Mouse (Mus musculus): ENCODE measurements at regions not wholly inside any gene's neighbourhood (a gene's known extent, or its start where the extent isn't known, plus 50 kb on each side); places are given as distances from the start of the nearest gene placed in this dataset.
"Not testable (repeated sequence)": the region's sequence is repeated elsewhere in the genome, so short reads cannot be mapped to it uniquely, and the experiment has no call there.

DNA sequence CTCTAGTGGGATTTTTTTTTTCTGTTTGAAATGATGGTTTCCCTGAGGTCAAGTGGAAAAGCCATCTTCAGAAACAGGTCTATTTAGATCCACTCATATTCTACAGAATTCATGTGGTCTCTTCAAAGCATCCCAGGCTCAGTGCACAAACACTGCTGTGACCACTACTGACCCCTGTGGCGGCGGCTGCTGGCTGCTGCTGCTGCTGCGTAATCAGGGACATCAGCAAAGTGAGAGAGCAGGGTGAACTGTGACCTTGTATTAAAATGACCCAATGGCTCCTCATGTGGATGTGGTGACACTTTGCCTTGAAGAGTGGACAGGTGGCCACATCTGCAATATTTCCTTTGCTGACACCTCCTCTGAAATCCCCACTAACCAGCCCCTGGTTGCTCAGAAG is 169.1 kb upstream of the Rapgef5 start:
- peaks cover 17% of the 10 kb centered on the region for H3K4me1 ChIP-seq (ENCODE audit: control insufficient read depth, insufficient read depth, low read length)
- H3K4me3 ChIP-seq (ENCODE audit: insufficient read depth, low read depth, low read length) = no peak overlapping the region
- H3K27ac ChIP-seq (ENCODE audit: insufficient read depth, low read depth, low read length) = no peak overlapping the region
- WGBS = 93% methylated on average over 3 of the region's 3 CpGs
- no peak for TF ChIP-seq CTCF (IDR thresholded peaks at IDR 0.05; ENCODE audit: insufficient read depth, low read depth, low read length)

DNA sequence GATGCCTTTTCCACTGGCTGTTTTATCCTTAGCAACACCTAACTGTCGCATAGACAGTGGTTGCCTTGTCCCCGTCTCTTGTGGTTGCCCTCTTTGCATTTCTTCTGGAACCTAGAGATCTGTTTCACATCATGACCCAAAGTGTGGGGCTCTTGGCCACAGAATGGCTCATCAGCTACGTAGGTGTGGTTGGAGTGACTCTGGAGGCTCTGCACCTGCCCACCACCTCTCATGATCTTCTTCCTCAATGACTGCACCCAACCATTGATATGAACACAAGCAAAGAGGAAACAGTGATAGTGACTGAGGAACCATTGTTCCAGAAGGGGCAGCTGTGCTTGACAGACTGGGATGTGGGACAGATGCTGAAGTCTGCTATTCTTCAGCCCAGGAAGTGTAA is 167.8 kb upstream of the Rapgef5 start:
- TF ChIP-seq CTCF (IDR thresholded peaks at IDR 0.05; ENCODE audit: insufficient read depth, low read depth, low read length) (no peak), POLR2A (IDR thresholded peaks at IDR 0.05; ENCODE audit: insufficient read depth, low read depth, low read length) (no peak)
- WGBS = 98% methylated on average over 3 of the region's 3 CpGs
- H3K27ac ChIP-seq (ENCODE audit: insufficient read depth, low read depth, low read length) = no peak overlapping the region
- H3K4me3 ChIP-seq (ENCODE audit: insufficient read depth, low read depth, low read length) = no peak overlapping the region
- H3K4me1 ChIP-seq (ENCODE audit: control insufficient read depth, insufficient read depth, low read length) = peaks cover 17% of the 10 kb centered on the region

DNA sequence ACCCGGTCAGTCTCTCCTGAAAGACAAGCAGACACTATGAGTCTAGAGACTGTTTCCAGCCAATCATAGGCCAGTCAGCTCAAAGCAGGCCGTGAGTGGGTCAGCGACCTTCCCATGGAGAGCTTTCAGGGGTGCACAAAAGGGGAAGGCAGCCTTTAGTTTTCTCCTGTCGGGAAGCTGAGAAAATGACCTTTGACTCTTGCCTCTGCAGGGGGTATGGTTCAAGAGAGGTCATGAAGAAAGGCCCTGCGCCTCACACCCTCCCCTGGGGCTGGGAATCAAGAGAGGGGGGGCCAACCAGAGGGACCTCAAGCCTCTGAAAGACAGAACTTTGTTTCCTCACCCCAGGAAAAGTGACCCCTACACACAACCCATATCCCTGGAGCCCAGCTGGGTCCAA is 164.4 kb upstream of the Rapgef5 start:
- no peaks in the 10 kb centered on the region for H3K4me1 ChIP-seq (ENCODE audit: control insufficient read depth, insufficient read depth, low read length)
- TF ChIP-seq CTCF (IDR thresholded peaks at IDR 0.05; ENCODE audit: insufficient read depth, low read depth, low read length) = no peak
- no peak for TF ChIP-seq POLR2A (IDR thresholded peaks at IDR 0.05; ENCODE audit: insufficient read depth, low read depth, low read length)
- no peak overlapping the region for H3K27ac ChIP-seq (ENCODE audit: insufficient read depth, low read depth, low read length)
- H3K4me3 ChIP-seq (ENCODE audit: insufficient read depth, low read depth, low read length) = no peak overlapping the region
- 68% methylated on average over 5 of the region's 5 CpGs for WGBS

DNA sequence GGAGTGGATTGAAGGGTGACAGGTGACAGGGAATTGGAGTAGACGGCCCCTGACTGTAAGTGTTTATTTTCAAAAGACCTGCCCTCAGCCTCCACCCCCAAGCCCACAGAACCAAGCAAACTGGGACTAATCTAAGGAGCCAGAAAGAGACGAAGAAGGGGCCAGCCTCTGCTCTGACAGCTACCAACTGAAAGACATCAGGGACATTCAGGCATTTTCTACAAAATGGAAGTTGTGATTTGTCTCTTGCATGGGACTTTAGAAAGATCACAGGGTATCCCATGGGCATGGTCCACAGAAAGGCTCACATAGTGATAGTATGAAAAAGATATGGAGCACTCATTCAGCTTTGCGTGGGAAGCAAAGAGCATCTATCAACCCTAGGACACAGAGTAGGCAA is 163.8 kb upstream of the Rapgef5 start:
- no peak overlapping the region for H3K4me3 ChIP-seq (ENCODE audit: insufficient read depth, low read depth, low read length)
- WGBS = 82% methylated on average over 3 of the region's 3 CpGs
- TF ChIP-seq POLR2A (IDR thresholded peaks at IDR 0.05; ENCODE audit: insufficient read depth, low read depth, low read length) (no peak), CTCF (IDR thresholded peaks at IDR 0.05; ENCODE audit: insufficient read depth, low read depth, low read length) (no peak)
- H3K27ac ChIP-seq (ENCODE audit: insufficient read depth, low read depth, low read length) = no peak overlapping the region
- no peaks in the 10 kb centered on the region for H3K4me1 ChIP-seq (ENCODE audit: control insufficient read depth, insufficient read depth, low read length)

DNA sequence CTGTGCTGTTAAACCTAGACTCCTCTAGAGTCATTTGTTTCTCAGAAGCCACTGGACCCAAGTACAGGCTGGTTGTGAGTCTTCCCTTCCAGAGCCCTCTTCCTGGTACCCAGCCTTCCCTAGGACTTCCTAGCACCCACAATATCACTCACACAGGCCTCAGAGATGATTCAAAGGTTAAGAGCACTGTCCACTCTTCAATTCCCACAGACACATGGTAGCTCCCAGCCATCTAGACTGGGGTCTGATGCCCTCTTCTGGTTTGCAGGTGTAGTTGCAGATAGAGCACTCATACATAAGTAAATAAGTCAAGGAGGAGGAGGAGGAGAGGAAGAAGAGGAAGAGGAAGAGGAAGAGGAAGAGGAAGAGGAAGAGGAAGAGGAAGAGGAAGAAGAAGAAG is 163.3 kb upstream of the Rapgef5 start:
- H3K4me3 ChIP-seq (ENCODE audit: insufficient read depth, low read depth, low read length) = no peak overlapping the region
- H3K27ac ChIP-seq (ENCODE audit: insufficient read depth, low read depth, low read length) = no peak overlapping the region
- H3K4me1 ChIP-seq (ENCODE audit: control insufficient read depth, insufficient read depth, low read length) = no peaks in the 10 kb centered on the region
- no peak for TF ChIP-seq CTCF (IDR thresholded peaks at IDR 0.05; ENCODE audit: insufficient read depth, low read depth, low read length)
- TF ChIP-seq POLR2A (IDR thresholded peaks at IDR 0.05; ENCODE audit: insufficient read depth, low read depth, low read length) = no peak

DNA sequence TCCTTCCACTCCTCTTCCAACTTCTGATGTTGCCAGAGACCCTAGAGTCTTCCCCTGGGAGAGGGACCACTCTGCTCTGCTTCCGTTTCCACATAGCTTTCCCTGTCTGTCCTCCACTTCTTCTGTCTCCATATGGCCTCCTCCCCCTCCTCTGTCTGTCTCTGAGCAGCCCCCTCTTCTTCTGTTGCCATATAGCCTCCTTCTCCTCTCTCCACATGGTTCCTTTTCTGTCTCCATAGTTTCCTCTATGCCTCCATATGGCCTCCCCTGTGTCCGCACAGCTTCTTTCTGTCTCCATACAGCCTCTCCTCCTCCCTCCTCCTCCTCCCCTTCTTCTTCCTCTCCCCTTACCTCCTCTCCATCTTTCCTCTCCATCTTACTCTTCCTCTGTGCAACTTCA is 158.5 kb upstream of the Rapgef5 start:
- Histone ChIP-seq H3K27ac (ENCODE audit: insufficient read depth, low read depth, low read length) (no peak overlapping the region), H3K4me1 (ENCODE audit: control insufficient read depth, insufficient read depth, low read length) (no peaks in the 10 kb centered on the region), H3K4me3 (ENCODE audit: insufficient read depth, low read depth, low read length) (no peak overlapping the region)
- 93% methylated on average over 2 of the region's 2 CpGs for WGBS
- no peak for TF ChIP-seq CTCF (IDR thresholded peaks at IDR 0.05; ENCODE audit: insufficient read depth, low read depth, low read length)
- TF ChIP-seq POLR2A (IDR thresholded peaks at IDR 0.05; ENCODE audit: insufficient read depth, low read depth, low read length) = no peak

DNA sequence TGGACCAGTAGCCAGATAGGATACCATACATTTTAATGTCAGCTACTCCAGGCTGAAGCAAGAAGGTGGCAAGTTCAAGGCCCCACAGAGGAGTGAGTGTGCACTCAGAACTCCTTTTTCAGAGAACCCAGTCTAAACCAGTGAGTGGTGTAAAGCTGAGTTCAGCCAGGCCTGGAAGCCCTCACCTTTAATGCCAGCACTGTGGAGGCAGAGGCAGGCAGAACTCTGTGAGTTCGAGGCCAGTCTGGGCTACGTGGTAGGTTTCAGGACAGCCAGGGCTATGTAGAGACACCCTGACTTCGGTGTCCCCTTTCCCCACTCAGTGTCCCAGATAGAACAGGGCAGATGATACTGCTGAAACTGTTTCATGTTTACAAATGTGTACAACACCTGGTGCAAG is 157.4 kb upstream of the Rapgef5 start:
- TF ChIP-seq CTCF (IDR thresholded peaks at IDR 0.05; ENCODE audit: insufficient read depth, low read depth, low read length) (no peak), POLR2A (IDR thresholded peaks at IDR 0.05; ENCODE audit: insufficient read depth, low read depth, low read length) (no peak)
- Histone ChIP-seq H3K27ac (ENCODE audit: insufficient read depth, low read depth, low read length) (no peak overlapping the region), H3K4me1 (ENCODE audit: control insufficient read depth, insufficient read depth, low read length) (no peaks in the 10 kb centered on the region), H3K4me3 (ENCODE audit: insufficient read depth, low read depth, low read length) (no peak overlapping the region)
- 97% methylated on average over 3 of the region's 3 CpGs for WGBS

DNA sequence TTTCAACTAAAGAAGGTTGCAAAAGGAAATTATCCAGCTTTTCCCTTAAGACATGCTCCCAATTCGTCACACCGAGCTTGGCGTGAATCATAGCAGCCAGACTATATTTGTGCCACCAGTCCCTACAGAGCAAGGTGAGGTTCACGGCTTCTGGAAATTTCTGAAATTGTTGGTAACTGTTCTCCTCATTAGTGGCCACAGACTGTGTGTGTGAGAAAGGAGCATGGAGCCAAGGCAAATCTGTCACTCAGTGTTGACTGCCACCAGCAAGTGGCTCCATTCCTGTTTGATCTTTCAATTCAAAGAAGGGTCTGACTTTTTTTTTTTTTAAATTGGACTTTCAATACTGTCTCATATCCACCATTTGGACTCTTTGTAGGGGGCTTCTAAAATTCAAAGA is 156.1 kb upstream of the Rapgef5 start:
- 76% methylated on average over 4 of the region's 4 CpGs for WGBS
- no peak for TF ChIP-seq POLR2A (IDR thresholded peaks at IDR 0.05; ENCODE audit: insufficient read depth, low read depth, low read length)
- Histone ChIP-seq H3K4me3 (ENCODE audit: insufficient read depth, low read depth, low read length) (no peak overlapping the region), H3K27ac (ENCODE audit: insufficient read depth, low read depth, low read length) (no peak overlapping the region), H3K4me1 (ENCODE audit: control insufficient read depth, insufficient read depth, low read length) (no peaks in the 10 kb centered on the region)

DNA sequence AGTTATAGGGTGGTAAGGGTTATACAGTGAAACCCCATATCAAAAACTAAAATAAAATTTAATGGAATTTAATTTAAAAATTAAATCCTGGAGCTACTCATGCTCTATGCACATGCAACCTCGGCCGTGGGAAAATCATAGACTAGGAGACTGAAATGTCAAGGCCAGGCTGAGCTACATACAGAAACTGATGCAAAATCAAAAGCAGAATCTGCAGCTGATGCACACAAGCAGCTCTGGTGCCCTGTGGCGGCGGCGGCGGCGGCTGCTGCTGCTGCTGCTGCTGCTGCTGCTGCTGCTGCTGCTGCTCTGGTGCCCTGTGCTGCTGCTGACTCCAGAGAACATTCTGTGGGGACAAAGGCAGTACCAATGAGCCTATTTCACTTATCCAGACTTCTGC is 154.5 kb upstream of the Rapgef5 start:
- no peak overlapping the region for H3K4me3 ChIP-seq (ENCODE audit: insufficient read depth, low read depth, low read length)
- H3K27ac ChIP-seq (ENCODE audit: insufficient read depth, low read depth, low read length) = no peak overlapping the region
- 95% methylated on average over 7 of the region's 7 CpGs for WGBS
- no peak for TF ChIP-seq POLR2A (IDR thresholded peaks at IDR 0.05; ENCODE audit: insufficient read depth, low read depth, low read length)
- H3K4me1 ChIP-seq (ENCODE audit: control insufficient read depth, insufficient read depth, low read length) = no peaks in the 10 kb centered on the region

DNA sequence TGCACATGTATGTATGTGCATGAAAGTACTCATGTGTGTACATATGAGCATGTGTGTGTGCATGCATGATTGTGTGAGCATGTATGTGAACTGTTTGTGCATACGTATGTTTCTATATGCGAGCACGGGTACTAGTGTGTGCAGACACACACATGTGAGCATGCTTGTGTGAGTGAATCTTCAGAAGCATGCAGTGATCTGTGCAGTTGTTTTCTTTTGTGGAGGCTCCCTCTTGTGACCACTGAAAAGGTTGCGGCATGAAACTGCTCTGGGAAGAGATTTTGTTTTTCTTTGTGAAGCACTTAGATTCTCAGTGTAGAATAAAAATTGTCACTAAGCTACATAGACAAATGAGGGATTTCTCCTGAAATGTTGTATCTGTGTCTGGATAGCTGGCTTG is 152.8 kb upstream of the Rapgef5 start:
- 47% methylated on average over 3 of the region's 4 CpGs for WGBS
- not testable (repeated sequence) for H3K4me1 ChIP-seq (ENCODE audit: control insufficient read depth, insufficient read depth, low read length); H3K27ac ChIP-seq (ENCODE audit: insufficient read depth, low read depth, low read length); H3K4me3 ChIP-seq (ENCODE audit: insufficient read depth, low read depth, low read length)
